Mouse (Mus musculus) liver, postnatal 0 days (tissue): ENCODE results near the gene Reg4.

Experiments
- CTCF ChIP-seq: sonication (generic); IDR thresholded peaks from 2 replicates; pipeline ENCODE4 v1.5.1; 2016; ENCODE audit warnings: antibody characterized with exemption, low read depth
- EP300 ChIP-seq: IDR thresholded peaks from 2 replicates; pipeline ENCODE4 v1.6.1; 2016; ENCODE audit warnings: antibody characterized with exemption, low read depth, mild to moderate bottlenecking

DNA sequence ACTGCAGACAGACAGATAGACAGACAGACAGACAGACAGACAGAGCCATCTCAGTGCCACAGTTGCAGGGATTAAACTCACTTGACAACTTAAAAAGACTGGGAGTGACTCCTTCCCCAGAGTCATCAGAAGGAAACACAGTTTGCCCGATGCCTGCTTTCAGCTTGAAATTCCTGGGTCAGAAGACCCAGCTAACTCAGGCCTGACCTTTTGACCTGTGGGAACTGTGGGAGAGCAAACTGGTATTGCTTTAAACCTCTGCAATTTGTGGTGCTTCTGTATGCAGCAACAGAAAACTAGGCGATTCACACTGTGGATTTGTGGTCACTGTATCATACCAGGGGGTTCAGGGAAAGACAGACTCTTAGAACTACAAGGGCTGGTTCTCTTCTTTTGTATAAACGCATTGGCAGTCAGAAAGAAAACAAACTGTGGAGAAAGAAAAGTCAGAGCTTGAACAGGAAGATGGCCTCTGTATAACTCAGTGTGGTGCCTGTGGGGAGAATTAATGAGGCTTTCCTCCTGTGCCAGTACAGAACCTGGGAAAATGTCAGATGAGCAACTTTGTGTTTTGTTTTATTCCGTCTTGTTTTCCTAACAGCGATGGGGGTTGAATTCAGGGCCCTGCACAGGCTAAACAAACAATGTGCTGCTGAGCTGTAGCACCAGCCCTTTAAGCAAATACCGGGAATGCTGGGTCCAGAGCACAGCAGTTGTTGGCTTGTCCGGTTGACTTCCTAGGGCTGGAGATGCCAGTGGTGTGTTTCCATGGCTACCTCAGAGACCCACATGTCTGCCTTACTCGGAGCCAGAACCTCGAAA, 24.0 kb upstream of the Reg4 start:
- no peak for TF ChIP-seq EP300
- TF ChIP-seq CTCF = no peak
